Mouse (Mus musculus) urinary bladder, postnatal 14 days (tissue): Measurements from ENCODE around the gene Adamts15.
A peak's percentile ranks its signal among the peaks of the same experiment; 100 is the strongest.

Experiments
- DNase-seq: peaks from one replicate; pipeline ENCODE4 v3.0.0; 2021; ENCODE audit warnings: low spot score

Gene Adamts15

GRCm38 (mm10) chr9:30921261-30922103, 770 bp downstream of the Adamts15 start:
- DNase-seq: no peak

GRCm38 (mm10) chr9:30920736-30921135, 1.5 kb downstream of the Adamts15 start:
- peak; percentile 37 for DNase-seq

DNA sequence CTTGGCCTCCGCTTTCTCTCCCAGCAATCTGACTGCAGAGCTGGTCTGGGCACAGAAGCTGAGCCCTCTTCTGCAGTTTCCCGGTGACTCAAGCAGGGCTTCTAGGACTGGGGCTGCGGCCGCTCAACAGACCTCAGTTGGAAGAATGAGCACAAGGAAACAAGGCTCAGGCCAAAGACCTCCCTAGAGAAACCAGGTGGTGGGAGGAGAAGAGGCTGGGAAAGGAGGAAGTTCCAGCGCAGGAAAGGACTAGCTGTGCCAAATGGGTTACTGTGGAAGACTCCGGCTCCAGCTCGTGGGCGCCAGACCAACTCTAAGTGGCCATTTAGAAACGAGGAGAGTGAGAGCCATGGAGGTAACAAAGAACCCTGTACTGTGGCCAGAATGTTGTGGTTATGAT, 2.6 kb downstream of the Adamts15 start:
- no peak for DNase-seq

- DNase-seq: no peak
Measured at GRCm38 (mm10) chr9:30918466-30919356, 3.5 kb downstream of the Adamts15 start.

DNA sequence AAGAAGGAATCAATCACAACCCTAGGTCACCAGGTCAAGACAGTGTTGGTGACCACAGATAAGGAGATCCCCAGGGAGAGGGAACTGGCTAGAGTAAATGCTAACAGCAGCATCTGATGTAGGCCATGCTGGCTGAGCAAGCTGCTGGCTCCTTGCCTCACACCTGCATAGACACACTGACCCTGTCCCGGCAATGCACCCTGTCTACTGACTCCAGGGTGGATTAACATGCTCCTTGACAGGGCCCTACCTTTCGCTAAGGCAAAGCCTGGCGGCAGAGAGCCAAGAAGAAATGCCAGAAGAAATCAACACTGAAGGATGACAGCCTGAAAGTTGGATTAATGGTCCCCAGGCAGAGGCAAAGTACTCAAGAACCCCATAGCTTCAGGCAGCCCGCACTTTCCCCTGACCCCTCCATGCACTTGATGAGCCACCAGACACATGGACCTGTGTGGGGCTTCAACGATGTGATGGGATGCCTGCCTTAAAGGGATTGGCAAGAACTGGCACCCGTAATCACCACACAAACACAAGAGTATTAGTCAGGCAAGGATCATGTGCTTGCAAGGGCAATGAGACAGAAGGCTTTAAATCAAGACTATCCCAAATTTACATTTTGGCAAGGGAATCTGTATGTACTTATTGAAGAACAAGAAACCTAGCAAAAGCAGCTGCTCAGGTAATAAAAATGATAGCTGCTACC, 5.8 kb downstream of the Adamts15 start:
- no peak for DNase-seq

DNA sequence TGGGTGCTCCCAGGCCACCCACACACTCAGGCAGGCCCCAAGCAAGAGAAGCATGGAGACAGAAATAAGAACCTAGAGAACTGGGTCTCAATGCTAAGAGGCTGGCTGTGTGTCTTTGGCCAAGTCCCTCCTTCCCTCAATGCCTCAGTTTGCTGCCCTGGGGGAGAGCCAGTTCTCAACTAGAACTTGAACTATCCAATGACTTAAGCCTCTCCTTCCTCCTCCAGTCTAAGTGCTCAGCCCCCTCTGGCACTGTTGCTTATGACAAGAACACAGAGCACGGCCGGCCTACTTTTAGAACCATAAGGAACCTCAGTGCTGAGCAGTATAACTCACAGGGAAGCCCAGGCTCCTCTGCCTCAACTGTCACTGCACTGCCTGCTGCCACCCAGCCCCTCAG, 8.0 kb downstream of the Adamts15 start:
- no peak for DNase-seq

GRCm38 (mm10) chr9:30913429-30913828, 8.8 kb downstream of the Adamts15 start:
- DNase-seq: no peak

- DNase-seq: no peak
Measured at GRCm38 (mm10) chr9:30912161-30912560, 10.1 kb downstream of the Adamts15 start.

DNA sequence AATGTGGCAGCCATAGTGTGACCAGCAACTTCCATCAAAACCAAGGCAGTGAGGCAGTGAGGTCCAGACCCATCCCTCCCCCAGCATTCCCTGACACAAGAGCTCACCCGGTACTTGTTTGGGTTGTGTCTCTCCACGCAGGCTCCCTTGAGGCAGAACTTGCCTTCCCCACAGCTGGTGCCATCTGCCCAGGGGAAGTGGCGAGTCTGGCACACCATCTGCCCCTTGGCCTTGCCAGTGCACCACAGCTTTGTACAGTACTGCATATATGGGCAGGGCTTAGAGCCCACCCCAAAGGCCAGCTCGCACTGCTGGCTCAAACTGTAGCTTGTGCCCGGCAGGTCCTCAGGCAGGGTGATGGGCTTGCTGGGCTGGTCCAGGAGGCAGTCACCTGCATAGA, 11.8 kb downstream of the Adamts15 start:
- DNase-seq: no peak

GRCm38 (mm10) chr9:30908973-30909372, 13.3 kb downstream of the Adamts15 start:
- no peak for DNase-seq

- no peak for DNase-seq
Measured at GRCm38 (mm10) chr9:30908296-30908690, 14.0 kb downstream of the Adamts15 start.

DNA sequence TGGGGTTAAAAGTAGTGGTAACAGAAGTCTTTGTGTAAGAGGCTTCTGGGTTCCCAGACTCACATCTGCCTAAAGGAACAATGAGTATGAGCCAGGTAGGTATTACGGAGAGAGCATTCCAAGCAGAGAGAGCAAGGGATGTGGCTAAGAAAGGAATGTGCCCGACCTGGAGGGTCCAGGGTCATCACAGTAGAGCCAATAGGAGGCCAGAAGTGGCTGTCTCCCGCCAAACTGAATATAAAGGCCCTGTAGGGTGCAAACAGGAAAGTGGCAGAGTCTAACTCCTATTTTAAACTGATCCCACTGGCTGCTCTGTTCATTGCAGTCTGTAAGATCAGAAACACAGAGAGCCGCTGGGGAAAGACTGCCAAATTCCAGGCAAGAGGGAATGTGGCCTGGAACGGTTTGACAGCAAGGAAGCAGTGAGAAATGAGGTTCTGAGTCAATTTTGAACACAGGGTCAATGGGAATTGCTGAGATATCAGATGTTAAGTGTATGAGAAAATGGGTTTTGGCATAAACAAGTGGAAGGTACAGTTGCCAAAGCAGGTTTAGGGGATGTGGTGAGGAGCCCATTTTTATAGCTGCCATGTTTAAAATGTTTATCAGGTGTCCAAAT, 14.5 kb downstream of the Adamts15 start:
- no peak for DNase-seq

- DNase-seq: no peak
Measured at GRCm38 (mm10) chr9:30906426-30906825, 15.8 kb downstream of the Adamts15 start.

- no peak for DNase-seq
Measured at GRCm38 (mm10) chr9:30905861-30906260, 16.4 kb downstream of the Adamts15 start.

DNA sequence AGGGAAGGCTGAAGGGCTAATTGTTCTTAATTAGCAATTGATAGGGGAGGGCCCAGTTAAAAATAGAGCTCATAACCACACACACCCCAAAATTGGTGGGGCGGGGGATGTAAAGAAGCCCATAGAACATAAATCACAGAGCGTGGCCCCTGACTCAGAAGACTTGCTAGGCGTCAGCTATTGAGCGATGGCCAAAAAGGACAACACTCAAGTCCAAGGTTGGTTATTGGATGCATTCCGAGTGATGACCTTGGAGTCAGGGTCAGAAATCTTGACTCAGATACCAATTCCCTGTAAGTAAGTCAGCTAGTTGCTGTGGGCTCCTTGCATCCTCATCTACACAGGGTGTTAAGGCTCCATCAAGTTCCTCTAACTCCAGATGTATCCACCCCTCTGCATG, 19.0 kb downstream of the Adamts15 start:
- no peak for DNase-seq

DNA sequence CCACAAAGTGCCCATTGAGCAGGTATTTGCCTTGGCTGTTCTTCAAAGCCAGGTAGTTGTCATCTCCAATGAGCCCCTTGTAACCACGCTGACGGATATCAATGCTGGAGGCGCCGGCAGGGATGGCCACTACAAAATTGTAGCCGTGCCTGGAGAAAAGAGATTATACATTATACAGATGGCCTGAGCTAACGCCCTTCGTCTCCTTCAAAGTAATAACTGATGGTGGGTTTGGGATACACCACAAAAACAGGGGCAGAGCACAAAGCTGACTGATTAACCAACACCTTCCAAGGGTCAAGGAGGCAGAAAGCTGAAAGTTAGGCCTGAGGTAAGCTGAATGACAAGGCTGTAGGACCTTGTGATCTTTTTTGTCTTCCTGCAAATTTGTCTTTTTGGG, 19.6 kb downstream of the Adamts15 start:
- DNase-seq: no peak

- no peak for DNase-seq
Measured at GRCm38 (mm10) chr9:30902152-30902551, 20.1 kb downstream of the Adamts15 start.

GRCm38 (mm10) chr9:30897169-30897568, 25.1 kb downstream of the Adamts15 start:
- no peak for DNase-seq

GRCm38 (mm10) chr9:30896752-30897151, 25.5 kb downstream of the Adamts15 start:
- peak; percentile 93 for DNase-seq

- no peak for DNase-seq
Measured at GRCm38 (mm10) chr9:30895618-30896017, 26.6 kb downstream of the Adamts15 start.

DNA sequence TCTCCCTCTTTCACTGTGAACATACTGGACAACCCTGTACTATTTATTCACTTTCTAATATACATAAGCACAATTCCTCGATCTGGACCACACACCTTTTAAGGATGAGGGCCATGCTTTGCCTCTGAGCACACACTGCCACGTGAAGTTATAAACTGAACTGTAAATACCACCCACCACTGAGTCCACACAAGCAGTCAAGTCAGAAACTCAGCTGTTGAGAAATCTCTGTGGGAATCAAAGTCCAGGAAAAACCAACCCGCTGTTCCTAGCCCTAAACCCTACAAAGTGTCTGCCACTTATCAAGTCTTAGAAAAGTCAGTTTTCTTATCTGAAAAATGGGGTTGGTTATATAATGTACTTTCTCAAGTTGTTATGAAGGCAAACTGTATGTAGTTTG, 36.0 kb downstream of the Adamts15 start:
- no peak for DNase-seq

DNA sequence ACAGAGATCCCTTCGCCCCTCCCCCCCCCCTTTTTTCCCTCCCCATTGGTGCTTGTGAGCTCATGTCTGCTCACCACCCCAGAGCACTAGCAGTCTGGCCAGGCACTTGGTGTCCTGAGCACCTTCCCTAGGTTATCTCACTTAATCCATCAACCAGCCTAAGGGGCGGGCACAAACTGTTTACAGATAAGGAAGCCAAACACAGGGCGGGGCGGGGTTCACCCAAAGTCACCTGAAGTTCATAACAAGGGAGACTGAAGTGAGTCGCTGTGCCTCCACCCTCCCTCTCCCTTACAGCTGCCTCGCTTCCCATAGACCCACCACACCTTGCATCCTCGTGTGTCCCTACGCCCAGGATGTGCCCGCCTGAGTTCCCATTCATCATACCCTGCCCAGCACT, 41.7 kb downstream of the Adamts15 start:
- DNase-seq: peak; percentile 81
